Mouse (Mus musculus): ENCODE results near the gene Myo3a. TPM values are rescaled to one million over a fixed set of nuclear protein-coding genes. Genes with fewer than 3 reads are reported as not detected.
"Not testable (repeated sequence)": the region's sequence is repeated elsewhere in the genome, so short reads cannot be mapped to it uniquely, and the experiment has no call there.

Myo3a gene
- total RNA-seq (2021), result not detected
- long read RNA-seq, experiment 1, result 0 reads
- long read RNA-seq, experiment 2, result 0 reads

- no peak for DNase-seq (ENCODE audit: low spot score)
Measured at GRCm38 (mm10) chr2:22227308-22227707, at the start of gene Myo3a. Myo3a (plus strand) TSS chr2:22227503.

GRCm38 (mm10) chr2:22250462-22250861 lies 23.2 kb downstream of the Myo3a start:
- DNase-seq (ENCODE audit: low spot score), result no peak

- no peak for DNase-seq (ENCODE audit: low spot score)
Measured at GRCm38 (mm10) chr2:22251045-22251444, 23.7 kb downstream of the Myo3a start.

GRCm38 (mm10) chr2:22255600-22255999 lies 28.3 kb downstream of the Myo3a start:
- DNase-seq (ENCODE audit: low spot score), result no peak

GRCm38 (mm10) chr2:22271555-22271954 lies 44.3 kb downstream of the Myo3a start:
- no peak for DNase-seq (ENCODE audit: low spot score)

GRCm38 (mm10) chr2:22285366-22285765 lies 58.1 kb downstream of the Myo3a start:
- DNase-seq (ENCODE audit: low spot score), result no peak

- no peak for DNase-seq (ENCODE audit: low spot score)
Measured at GRCm38 (mm10) chr2:22285777-22286176, 58.5 kb downstream of the Myo3a start.

- no peak for DNase-seq (ENCODE audit: low spot score)
Measured at GRCm38 (mm10) chr2:22293579-22294446, 66.5 kb downstream of the Myo3a start.

- no peak for DNase-seq (ENCODE audit: low spot score)
Measured at GRCm38 (mm10) chr2:22294447-22294738, 67.1 kb downstream of the Myo3a start.

GRCm38 (mm10) chr2:22297913-22298312 lies 70.6 kb downstream of the Myo3a start:
- no peak for DNase-seq (ENCODE audit: low spot score)

GRCm38 (mm10) chr2:22338269-22338857 lies 111.1 kb downstream of the Myo3a start:
- DNase-seq (ENCODE audit: low spot score), result no peak

- not testable (repeated sequence) for DNase-seq (ENCODE audit: low spot score)
Measured at GRCm38 (mm10) chr2:22410511-22410910, 183.2 kb downstream of the Myo3a start.

- no peak for DNase-seq (ENCODE audit: low spot score)
Measured at GRCm38 (mm10) chr2:22548421-22548820, 321.1 kb downstream of the Myo3a start.

- DNase-seq (ENCODE audit: low spot score), result not testable (repeated sequence)
Measured at GRCm38 (mm10) chr2:22587469-22588169, 360.3 kb downstream of the Myo3a start.

- not testable (repeated sequence) for DNase-seq (ENCODE audit: low spot score)
Measured at GRCm38 (mm10) chr2:22588170-22588541, 360.9 kb downstream of the Myo3a start.

- DNase-seq (ENCODE audit: low spot score), result not testable (repeated sequence)
Measured at GRCm38 (mm10) chr2:22588673-22589381, 361.5 kb downstream of the Myo3a start.

- DNase-seq (ENCODE audit: low spot score), result not testable (repeated sequence)
Measured at GRCm38 (mm10) chr2:22589382-22590205, 362.3 kb downstream of the Myo3a start.

GRCm38 (mm10) chr2:22590206-22590490 lies 362.8 kb downstream of the Myo3a start:
- DNase-seq (ENCODE audit: low spot score), result no peak

GRCm38 (mm10) chr2:22617951-22618350 lies 390.6 kb downstream of the Myo3a start:
- DNase-seq (ENCODE audit: low spot score), result no peak

- no peak for DNase-seq (ENCODE audit: low spot score)
Measured at GRCm38 (mm10) chr2:22619416-22619815, 392.1 kb downstream of the Myo3a start.

GRCm38 (mm10) chr2:22620030-22620429 lies 392.7 kb downstream of the Myo3a start:
- DNase-seq (ENCODE audit: low spot score), result no peak

All from gastrocnemius, adult 18-20 months (tissue).